Mouse (Mus musculus) megakaryocyte, embryonic 14.5 days (primary cell): Measurements from ENCODE around the gene Pcdh10. TPM values are rescaled to one million over a fixed set of nuclear protein-coding genes. Genes with fewer than 3 reads are reported as not detected.

Source experiments
- H3K27me3 ChIP-seq: replicated peaks from 2 replicates; pipeline ENCODE3; 2012; ENCODE audit warnings: inconsistent platforms
- H3K36me3 ChIP-seq: replicated peaks from 2 replicates; pipeline ENCODE3; 2012; ENCODE audit warnings: low read length, inconsistent platforms, mixed read lengths
- H3K4me1 ChIP-seq: 2 replicates; pipeline ENCODE4 v1.6.1; 2012; ENCODE audit warnings: inconsistent platforms
- H3K4me3 ChIP-seq: replicated peaks from 2 replicates; pipeline ENCODE3; 2012; ENCODE audit warnings: moderate library complexity, mild to moderate bottlenecking, inconsistent platforms
- H3K9me3 ChIP-seq: 2 replicates; pipeline ENCODE4 v1.6.1; 2012; ENCODE audit warnings: inconsistent platforms
- FLI1 ChIP-seq: IDR thresholded peaks from 2 replicates; pipeline ENCODE4 v1.6.1; 2012; ENCODE audit warnings: low read length, inconsistent platforms, mixed read lengths
- GATA1 ChIP-seq: IDR thresholded peaks from 3 replicates; pipeline ENCODE4 v1.6.1; 2012; ENCODE audit warnings: mixed read lengths, low read length, inconsistent platforms, borderline replicate concordance
- polyA plus RNA-seq: library from polyadenylated mRNA; stranded (reverse); fragments of >175 nt; gene quantifications from 2 replicates; pipeline ENCODE4 v1.2.3, GENCODE M21; 2012; ENCODE audit warnings: low replicate concordance; ENCODE audit not compliant: insufficient read depth

Pcdh10 gene
- polyA plus RNA-seq, 1 experiment, result 0.02 TPM

GRCm38 (mm10) chr3:45432172-45432765 lies 54.1 kb downstream of the Pcdh10 start:
- no peak for TF ChIP-seq FLI1
- TF ChIP-seq GATA1, result no peak
- no peaks in the 10 kb centered on the region for H3K9me3 ChIP-seq
- no peaks in the 10 kb centered on the region for H3K27me3 ChIP-seq
- H3K4me1 ChIP-seq, result no peaks in the 10 kb centered on the region
- no peak overlapping the region for H3K4me3 ChIP-seq
- no peaks in the 10 kb centered on the region for H3K36me3 ChIP-seq
